Mouse (Mus musculus) right cerebral cortex, postnatal 25 days (tissue): ENCODE results near the gene Zhx3.

Experiments
- DNase-seq: peaks from one replicate; pipeline ENCODE4 v3.0.0; 2022

The Zhx3 gene

DNA sequence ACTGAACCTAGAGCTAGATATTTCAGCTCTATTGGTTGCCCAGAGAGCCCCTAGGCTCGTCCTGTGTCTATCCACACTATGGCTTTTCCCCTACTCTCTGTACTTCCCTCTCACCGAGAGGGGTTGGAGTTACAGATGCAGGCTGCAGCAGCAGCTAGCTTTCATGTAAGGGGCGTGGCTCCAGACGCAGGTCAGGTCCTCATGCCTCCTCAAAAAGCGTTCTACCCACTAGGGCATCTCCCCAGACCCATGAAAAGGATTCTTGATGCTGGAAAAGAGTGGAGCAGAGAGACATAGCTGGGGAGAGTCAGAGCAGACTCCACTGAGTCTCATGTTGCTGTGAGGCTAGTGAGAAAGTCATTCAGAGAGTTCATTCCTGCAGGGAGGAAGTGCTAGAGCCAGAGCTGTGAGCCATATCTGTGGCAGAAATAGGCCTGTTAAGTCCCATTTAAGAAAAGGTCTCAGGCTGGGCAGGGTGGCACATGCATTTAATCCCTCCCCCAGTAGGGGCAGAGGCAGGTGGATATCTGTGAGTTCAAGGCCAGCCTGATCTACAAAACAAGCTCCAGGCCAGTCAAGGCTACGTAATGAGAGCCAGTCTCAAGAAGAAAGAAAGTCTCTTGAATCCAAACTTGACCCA, 8.8 kb upstream of the Zhx3 start:
- no peak for DNase-seq

DNA sequence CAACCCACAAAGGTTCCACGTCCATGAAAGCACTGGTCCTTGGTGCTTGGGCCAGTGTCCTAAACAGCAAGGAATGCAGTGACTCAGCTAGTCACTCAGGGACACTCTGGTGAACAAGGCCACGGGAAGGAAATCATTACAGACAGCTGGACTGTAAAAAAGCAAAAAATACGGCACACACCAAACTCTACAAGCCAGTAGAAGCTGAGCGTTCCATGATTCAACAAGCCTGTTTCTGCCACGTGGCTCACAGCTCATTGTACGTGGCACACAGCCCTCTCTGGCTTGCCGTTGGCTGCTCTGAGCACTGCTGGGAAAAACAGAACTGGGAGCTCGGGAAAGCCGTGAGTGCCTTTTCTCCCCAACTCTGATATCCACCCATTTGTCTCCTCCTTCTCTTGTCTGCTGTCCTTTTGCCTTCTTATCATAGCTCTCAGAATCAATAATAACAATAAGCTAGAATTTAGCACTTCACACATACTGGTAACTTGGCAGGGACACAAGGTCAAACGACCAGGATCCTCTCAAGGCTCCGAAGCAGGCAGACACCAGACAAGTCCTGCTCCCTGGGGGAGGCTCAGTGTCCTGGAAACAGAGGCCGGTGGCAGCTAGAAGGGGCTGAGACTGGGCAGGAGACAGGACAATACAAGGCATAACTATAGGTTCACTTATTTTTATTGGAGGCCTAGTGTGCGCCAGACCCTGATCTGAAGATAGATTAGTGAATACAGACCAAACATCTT, 7.8 kb upstream of the Zhx3 start, which contains the start of gene Lpin3:
TSS of gene Lpin3 (plus strand) at position 218 of the 743 bp plus-strand sequence.
- peak; percentile 37 for DNase-seq

DNA sequence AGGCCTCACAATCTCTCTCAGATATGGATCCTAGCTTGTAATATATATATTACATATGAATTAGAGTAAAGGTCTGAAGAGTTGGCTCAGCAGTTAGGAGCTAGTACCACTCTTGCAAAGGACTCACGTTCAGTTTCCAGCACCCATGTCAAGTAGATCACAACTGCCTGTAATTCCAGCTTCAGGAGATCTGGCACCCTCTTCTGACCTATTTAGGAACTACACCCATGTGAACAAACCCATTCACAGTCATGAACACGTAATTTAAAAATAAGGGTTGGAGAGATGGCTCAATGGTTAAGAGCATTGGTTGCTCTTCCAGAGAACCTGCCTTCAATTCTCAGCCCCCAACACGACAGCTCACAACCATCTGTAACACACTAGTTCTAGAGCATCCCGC, 3.3 kb upstream of the Zhx3 start:
- no peak for DNase-seq

DNA sequence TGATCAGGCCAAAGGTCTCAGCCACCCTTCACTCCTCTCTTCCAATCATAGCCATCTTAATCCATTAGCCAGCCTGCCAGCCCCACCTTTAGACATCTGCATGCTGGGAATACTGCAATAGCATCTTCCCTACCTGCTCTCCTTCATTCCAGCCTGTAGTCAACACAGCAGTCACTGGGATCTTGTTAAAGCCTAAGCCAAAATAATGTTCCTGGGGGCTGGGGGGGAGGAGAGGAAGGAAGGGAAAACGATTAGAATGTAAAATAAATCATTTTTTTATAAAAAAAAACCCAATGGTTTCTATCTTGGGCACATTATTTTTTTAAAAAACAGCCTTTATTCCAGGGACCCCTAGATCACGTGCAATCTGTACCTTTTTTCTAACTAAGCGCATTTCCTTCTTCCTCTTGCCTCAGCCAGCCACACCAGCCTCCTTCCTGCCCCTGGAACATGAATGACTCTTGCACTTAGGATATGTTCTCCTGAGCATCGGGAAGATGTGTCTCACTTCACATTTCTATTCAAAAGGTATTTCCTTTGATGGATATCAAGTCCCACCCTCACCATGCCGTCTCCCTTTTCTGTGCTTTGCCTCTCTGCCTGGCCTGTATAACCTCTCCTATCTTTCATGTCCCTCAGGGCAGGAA, 1.6 kb upstream of the Zhx3 start:
- DNase-seq = no peak

DNA sequence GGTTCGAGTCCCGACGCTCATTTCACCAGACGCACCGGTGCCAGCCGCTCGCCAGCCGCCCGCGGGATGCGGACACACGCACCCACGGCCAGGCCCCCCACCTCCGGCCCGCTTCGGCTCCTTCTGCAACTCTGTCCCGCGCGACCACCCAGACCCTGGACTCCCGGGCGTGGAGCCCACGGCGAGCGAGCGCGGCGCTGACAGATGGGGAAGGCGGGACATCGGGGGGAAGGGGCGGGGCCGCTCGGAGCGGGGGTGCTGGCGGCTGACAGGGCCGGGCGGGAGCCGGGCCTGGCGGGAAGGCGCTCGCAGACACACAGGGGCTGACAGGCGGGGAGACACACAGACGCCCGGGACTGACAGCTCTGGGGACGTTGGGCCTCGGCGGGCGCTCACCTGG, 403 bp downstream of the Zhx3 start:
- DNase-seq = peak; percentile 75

DNA sequence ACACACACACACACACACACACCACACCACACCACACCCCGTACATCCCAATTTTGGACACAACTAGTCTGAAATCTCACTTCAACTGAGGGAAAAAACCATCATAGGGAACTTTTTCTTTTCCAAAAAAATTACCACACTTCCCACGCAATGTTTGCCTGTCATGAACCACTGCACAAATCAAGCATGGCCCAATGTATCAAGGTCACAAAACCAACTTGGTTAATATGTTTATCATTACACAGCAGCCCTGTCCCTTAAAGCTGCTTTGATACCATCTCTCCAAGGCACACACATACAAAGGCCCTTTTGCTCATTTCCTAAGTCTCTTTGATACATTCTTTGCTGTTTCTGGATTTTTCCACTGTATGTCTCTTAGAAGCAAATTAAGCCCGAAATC, 1.5 kb downstream of the Zhx3 start:
- DNase-seq = no peak

DNA sequence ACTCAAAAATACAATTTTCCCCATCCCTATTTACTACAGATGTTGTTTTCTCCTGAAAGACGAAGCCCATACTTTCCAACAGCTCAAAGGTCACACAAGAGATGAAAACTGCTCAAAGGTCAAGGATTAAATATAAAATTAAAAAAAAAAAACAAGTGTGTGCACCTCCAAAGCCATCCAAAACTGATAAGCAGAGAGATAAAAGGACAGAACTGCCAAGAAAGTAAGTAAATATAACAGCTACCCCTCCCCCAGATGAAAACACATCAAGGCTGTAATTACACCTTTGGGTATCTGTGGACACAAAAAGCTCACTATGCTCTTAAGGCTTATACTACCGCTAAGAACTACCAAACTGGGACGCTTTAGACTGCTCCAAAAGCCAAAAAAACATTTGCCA, 3.4 kb downstream of the Zhx3 start:
- DNase-seq = no peak

DNA sequence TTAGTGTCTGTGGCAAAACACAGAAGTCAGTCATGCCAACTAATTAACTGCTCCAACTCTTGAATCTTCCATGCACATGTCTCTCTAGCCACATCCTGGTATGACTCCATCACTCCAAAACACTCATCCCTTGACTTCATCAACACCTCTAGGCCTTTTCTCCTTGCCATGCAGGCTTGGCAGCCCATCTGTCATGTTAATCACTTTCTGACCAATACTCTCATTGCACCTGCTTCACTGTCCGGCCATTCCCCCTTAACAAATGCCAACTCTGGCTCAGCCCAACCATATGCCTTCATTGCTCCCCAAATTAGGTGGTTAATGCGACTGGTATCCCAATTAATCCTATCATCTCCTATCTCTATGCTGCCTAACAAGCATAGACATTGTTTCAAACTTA, 7.5 kb downstream of the Zhx3 start:
- DNase-seq = no peak

DNA sequence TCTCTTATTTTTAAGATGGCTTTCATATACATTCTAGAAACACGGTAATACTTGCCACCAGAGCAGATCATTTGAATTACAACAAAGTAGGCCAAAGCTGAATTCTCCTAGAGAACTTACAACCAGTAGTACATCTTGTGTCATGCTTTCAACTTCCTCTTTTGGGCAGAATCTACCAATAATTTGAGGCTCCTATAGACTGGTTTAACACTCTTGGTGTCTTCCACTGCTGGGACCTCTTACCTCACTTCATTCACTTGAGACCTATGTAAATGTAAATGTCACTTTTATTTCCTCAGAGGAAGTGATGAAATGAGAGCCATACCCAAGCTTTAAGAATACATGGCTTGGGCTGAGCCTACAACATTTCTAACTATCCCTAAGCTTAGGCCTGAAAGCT, 8.7 kb downstream of the Zhx3 start:
- DNase-seq = no peak

DNA sequence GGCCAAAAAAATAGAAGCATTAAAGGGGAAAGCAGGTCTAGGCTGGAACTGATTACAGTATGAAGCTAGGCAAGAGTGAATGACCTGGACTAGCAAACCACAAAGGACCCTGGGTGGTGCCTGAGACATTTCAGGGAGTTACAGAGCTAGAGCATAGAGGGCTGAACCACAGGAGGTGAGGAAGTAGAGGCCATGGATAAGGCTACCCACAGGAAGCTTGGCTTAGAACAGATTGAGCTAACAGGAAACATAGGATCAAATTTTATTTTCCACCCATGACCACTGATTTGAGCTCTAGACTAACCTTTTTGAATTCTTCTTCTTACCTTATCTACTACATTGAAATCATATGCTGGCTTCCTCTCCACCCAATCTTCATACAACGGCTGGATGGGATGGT, 12.4 kb downstream of the Zhx3 start:
- DNase-seq = no peak

DNA sequence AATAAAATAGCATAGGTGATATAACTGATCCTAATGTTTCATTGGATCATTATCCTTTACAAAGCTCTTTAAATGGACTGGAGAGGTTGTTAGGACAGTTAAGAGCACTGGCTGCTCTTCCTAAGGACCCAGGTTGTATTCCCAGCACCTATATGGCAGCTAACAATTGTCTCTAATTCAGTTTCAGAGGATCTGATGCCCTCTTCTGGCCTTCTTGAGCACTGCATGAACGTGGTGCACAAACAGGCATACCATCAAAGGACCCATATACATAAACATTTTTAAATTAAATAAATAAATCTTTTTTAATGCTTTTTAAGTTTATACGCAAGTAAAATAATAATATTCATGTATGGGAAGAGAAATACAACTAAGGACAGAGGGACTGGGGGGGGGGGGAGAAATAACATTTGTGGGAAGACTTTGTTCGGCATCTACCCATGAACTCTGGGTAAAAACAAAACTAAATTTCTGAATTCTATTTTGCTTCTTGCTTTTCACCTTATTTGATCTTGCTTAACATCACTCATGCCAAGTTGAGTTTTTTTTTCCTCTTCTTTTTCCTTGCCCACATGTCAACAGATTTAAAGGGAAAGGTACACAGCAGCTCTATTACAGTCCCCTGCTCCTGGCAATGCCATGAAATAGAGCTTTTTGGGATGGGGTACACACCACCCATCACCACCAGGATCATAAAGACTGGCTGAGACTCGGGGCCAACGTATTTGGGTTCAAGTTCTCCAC, 16.3 kb downstream of the Zhx3 start:
- no peak for DNase-seq

DNA sequence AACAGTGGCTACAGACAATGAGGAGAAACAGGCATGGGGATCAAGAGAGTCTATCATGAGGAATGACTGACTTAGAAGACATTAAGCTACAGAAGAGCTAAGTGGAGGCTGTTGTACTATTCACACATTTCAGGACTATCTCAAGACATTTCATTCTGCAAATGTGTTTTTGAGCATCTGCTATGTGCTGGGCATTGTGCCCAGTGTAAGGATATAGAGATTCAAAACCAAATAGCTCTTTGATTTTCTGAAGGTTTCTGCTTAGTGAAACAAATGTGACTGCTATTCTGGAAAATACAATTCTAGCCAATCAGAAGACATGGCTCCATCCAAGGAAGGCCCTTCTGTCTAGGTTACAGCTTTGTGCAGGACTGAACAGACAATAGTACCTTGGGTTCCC, 18.1 kb downstream of the Zhx3 start:
- DNase-seq = peak; percentile 53

DNA sequence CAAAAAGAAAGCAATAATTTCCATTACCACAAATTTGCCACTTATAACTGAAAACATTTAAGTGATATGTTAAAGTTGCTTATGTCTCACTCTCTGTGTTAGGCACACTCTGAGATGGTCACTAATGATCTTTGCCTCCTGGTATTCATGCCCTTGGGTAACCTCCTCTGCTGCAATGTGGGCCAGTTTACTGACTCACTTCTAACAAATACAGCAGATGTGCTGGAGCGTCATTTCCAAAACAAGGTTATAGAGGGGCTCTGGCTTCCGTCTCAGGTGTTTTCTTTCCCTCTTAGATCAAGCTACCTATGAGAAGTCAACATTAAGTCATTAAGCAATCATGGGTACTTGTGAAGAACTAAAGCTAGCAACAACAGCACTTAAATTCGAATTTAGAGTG, 22.4 kb downstream of the Zhx3 start:
- no peak for DNase-seq

DNA sequence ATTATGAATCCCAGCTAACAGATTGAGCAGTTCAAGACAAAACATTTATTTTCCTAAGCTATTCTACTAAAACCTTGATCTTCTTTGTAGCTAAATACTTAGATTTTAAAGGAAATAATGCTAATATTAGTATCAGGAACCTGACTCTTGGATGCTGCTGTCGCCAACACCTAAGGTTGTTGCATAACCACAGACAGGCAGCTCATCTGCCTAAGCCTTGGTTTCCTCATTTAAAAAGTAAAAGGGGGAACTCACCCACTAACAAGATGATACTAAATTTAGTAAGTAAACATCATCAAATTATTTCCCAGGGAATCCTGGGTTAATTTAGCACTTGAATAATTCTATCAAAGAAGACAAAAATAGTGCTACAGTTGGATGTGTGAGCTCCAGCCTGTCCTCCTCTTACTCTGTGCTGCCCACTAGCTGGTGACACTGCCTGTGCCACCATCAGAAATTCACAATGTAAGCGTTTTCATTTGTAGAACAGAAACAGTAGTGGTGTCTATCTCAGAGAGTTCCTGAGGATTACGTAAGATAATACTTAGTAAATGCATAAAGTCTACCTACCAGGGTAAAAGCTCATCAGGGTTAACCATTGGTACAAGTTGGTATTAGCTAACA, 23.1 kb downstream of the Zhx3 start:
- DNase-seq = no peak

DNA sequence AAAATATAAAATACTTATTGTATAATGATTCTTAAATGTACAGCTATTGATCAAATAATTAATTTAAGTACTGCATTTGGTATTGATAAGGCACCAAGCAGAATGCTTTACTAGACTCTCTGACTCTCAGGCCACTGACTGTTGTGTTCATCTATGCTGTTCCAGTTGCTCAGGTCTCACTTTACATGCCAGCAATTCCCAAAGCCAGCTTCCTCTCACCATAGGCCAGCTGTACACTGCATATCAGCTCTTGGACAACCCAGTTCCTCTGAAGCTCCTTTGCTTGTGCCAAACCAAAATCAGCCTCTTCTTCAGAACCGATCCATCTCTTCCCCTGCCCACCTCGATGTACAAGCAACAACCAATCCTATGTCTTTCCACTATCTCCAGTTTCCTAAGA, 24.6 kb downstream of the Zhx3 start:
- no peak for DNase-seq

DNA sequence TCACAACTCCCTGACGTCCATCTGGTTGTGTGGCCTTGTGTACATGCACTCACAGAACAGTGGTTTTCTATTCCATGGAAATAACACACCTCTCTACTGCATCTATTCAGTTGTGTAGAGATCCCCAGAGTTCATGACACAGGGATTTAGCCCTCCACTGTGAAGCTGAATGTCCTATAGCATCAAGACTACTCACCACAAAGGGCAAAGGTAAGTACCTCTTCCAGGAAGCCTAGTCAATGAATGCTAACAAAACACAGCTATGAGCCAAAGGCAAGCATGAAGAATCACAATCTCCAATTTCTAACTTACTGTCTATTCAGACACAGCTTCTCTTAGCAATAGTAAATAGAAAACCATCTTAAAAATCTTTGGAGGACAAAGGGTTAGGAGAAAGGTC, 25.1 kb downstream of the Zhx3 start:
- DNase-seq = no peak

DNA sequence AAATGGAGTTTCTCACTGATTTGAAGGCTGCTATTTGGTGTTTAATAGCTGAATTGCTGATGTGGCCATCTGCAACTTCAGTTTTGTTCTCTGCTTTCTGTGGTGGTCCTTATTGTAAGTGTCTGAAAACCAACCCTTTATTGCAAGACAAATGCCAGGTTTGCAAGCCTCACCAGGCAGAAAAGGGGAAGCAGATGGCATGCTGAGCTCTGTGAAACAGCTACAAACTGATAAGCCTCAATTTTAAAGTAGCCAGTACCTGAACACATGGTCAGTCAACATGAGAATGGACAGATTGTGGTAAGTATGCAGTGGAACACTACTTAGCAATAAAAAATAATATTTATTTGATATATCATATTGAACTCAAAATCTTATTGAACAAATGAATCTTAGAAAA, 32.0 kb downstream of the Zhx3 start:
- DNase-seq = no peak

DNA sequence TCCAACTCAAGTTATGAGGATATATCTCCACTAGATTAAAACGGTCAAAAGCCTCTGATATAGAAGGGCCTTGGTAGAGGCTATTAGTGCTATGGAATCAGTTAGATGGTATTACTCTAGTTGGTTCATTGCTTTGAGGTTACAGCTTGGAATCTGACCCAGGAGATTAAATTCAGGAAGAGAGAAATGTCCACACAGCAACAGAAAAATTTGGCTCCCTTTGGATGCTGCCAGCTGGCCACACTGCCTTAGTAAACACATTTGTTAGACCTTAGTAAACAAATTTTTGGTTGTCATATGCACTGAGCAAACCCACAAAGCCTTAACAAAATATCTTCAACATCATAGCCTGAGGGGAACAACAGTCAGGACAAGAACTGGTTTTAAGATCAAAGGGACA, 62.0 kb downstream of the Zhx3 start:
- DNase-seq = no peak

DNA sequence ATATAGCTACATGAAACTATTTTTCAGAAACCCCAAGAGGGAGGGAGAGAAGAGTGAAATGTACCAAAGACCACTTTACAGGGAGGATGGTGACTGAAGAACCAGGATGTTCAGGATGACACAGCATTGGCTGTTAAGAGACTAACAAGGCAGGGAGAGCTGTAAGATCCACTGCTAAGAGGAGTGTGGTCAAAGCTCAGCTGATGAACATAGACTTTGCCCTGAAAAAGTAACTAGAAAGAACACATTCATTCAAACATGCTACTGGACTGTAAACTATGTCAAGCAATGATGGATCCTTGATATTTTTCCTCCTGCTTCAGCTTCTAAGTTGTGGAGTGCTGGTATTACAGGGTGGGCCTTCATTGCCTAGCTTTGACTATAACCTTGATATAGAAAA, 62.4 kb downstream of the Zhx3 start:
- no peak for DNase-seq

DNA sequence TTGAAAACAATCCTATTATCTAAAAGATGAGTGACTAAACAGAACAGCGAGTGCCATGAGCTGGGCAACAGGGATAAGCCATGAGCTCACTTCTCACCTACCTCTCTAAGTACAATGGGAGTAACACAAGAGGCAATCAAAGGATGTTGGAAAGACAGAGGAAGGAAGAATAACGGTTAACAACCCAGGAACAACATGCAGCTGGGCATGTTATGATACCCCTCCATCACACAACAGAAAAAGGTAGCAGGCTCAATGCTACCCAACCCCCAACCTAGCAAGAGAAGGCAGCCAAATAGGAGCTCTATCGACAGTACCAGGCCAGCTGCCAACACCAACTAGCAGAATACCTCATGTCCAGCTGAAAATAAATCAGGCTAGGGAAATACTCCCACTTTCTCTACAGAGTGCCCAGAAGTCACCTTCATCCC, 66.7 kb downstream of the Zhx3 start:
- no peak for DNase-seq

DNA sequence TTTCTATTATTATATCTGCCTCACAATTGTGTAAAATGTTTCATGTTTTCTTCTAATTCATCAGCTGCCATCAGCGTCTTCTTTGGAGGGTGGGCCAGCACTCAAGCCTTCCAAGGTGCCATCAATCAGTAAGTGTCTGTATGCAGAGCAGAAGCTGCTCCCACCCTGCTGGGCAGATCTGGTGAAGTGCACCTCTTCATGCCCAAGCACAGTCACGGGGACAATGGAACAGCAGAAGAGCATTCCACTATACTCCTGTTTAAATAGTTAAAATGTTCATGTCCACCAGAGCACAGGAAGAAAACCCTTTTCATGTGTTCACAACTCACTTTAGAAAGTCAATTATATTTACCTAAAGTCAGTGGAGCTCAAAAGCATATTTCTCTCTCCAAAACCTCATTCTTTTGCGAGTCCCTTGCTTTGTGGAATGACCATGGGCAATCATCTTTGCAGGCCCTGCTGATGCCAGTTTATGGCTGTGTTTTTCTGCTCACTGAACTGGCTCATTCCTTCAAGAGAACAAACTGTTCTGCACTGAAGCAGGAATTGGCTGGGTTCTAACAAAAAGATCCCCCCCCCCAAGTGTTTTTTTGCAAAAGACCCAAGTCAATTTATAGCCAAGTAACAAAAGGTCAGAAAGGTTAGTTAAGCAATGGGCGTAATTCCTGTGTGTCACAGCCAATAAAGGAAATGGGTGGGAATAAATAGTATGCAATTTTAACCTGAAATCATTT, 67.8 kb downstream of the Zhx3 start:
- DNase-seq = no peak

DNA sequence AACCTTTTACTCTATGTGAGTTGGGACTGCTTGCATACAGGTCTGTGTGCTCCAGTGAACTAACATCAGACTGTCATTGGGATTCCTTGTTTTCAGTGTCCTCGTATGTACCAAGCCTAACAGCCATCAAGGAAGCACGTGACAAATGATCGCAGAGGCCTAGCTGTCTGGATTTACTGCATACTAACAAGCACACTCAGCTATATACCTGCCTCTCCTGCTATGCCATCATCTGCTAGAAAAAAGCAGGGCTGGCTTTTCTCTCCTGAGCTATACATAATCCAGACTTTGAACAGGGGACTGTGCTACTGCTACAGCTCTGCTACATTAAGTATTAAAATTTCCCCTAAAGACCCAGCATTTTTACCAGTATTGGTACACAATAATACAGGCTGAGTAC, 70.5 kb downstream of the Zhx3 start:
- DNase-seq = no peak
